Mouse (Mus musculus) bone marrow macrophage, adult 2 months (primary cell): ENCODE results near the gene Vsig10l.

Experiments used
- CTCF ChIP-seq: IDR thresholded peaks from 2 replicates; pipeline ENCODE4 v1.5.1; 2012; ENCODE audit warnings: low read depth, mild to moderate bottlenecking, low read length, moderate library complexity
- POLR2A ChIP-seq: IDR thresholded peaks from 2 replicates; pipeline ENCODE4 v1.6.1; 2012; ENCODE audit warnings: mild to moderate bottlenecking, low read depth, low read length, borderline replicate concordance

GRCm38 (mm10) chr7:43489631-43490125 is 26.7 kb downstream of the Vsig10l start, which contains the start of gene Iglon5:
- TF ChIP-seq POLR2A (no peak), CTCF (no peak)
